Mouse (Mus musculus): ENCODE results near the gene Mios.

Mios gene

GRCm38 (mm10) chr6:8209047-8209865, at the start of gene Mios:
Mios (plus strand) TSS chr6:8209222.
- in situ Hi-C loops (cut with MboI; ENCODE audit: unreplicated experiment in 2 of 2), result loop anchor here in 1 of 2 experiments (5.0 kb wide), 1 partner anchor 288 kb away; no protein-coding TSS in a partner anchor

DNA sequence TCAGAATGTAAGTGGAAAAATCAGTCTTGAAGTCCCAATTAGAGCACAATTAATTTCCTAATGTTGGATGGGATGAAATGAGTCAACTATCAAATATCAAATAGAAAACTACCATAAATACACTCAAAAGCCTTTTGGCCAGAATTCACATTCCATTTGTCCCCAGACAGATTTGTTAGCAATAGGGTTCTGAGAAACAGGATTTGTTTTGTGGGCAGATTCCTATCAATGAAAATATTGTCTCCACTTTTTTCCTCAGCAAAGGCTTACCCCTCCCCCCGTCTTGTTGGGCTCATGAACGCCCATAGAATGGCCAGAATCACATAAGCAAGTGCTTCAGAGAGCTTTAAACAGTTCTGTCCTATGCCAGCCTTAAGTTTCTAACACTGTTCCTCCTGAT, 49.0 kb upstream of the Mios start:
- in situ Hi-C loops (cut with MboI; ENCODE audit: unreplicated experiment in 2 of 2), result no loop called here

- in situ Hi-C loops (cut with MboI; ENCODE audit: unreplicated experiment in 2 of 2), result no loop called here
These were observed 44.3 kb upstream of the Mios start for GRCm38 (mm10) chr6:8164741-8165140.

DNA sequence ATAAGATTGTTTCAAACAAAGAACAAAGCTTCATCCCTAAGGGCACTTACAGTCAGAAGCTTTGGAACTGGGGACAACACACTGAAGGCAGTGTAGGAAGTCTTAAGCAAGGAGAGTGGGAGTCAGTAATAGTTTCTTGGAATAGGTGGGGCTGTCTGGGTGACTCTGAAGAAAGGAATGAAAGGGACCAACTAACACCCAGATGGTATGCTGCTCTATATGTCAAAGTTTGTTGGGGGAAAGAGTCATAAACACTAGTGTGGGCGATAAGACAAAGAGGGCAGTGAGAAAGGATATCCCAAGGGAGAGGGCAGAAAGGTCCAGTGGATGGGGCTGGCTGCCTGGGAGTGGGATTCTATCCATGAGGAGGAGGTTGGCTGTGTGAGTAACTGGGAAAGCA, 36.9 kb upstream of the Mios start:
- in situ Hi-C loops (cut with MboI; ENCODE audit: unreplicated experiment in 2 of 2), result loop anchor here in 1 of 2 experiments (5.0 kb wide), 1 partner anchor 85 kb away; no protein-coding TSS in a partner anchor

DNA sequence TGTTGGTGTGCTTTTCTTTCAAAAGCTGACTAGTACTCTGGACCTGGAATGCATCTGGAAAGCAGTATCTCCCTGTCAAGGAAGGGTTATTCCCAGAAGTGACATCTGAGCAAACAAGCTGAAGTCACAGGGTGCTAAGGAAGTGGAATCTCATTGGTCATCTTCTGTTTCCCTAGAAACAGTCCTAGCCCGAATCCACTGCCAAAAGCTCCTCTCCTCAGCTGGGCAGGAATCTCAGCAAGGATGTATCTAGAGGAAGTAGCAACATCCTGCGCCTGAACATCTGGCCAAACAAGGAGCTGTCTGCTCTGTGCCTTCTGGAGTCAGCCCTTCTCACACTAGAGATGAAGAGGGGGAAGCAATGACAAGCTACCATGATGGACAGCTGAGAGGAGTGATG, 35.0 kb upstream of the Mios start:
- in situ Hi-C loops (cut with MboI; ENCODE audit: unreplicated experiment in 2 of 2), result loop anchor here in 1 of 2 experiments (5.0 kb wide), 1 partner anchor 87 kb away; no protein-coding TSS in a partner anchor

GRCm38 (mm10) chr6:8175346-8175745, 33.7 kb upstream of the Mios start:
- in situ Hi-C loops (cut with MboI; ENCODE audit: unreplicated experiment in 2 of 2), result loop anchor here in 1 of 2 experiments (25.0 kb wide), 1 partner anchor 1163 kb away; no protein-coding TSS in a partner anchor

- in situ Hi-C loops (cut with MboI; ENCODE audit: unreplicated experiment in 2 of 2), result loop anchor here in 1 of 2 experiments (25.0 kb wide), 1 partner anchor 1164 kb away; no protein-coding TSS in a partner anchor
These were observed 32.9 kb upstream of the Mios start for GRCm38 (mm10) chr6:8176116-8176515.

GRCm38 (mm10) chr6:8178397-8178941, 30.6 kb upstream of the Mios start:
- in situ Hi-C loops (cut with MboI; ENCODE audit: unreplicated experiment in 2 of 2), result loop anchor here in 1 of 2 experiments (25.0 kb wide), 1 partner anchor 1166 kb away; no protein-coding TSS in a partner anchor

GRCm38 (mm10) chr6:8188599-8189233, 20.3 kb upstream of the Mios start:
- in situ Hi-C loops (cut with MboI; ENCODE audit: unreplicated experiment in 2 of 2), result loop anchor here (10.0 to 25.0 kb wide), 3 partner anchors 204 to 1176 kb away; partner anchors contain the start of gene C1galt1 (in 1 of the 2)

DNA sequence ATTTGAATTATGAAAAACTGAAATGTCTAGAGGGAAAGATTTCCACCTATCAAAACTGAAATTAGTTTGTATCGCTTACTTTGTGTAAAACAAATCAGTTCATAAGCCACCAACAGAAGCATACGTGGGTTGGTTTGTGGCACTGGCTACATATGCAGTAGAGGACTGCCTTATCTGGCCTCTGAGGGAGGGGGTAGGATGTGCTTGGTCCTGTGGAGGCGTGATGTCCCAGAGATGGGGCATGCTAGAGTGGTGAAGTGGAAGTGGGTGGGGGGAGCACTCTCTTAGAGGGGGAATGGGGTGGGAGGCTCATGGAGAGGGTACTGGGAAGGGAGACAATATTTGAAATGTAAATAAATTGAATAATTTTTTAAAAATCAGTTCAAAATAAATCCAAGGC, 19.1 kb upstream of the Mios start:
- in situ Hi-C loops (cut with MboI; ENCODE audit: unreplicated experiment in 2 of 2), result loop anchor here (5.0 to 25.0 kb wide), 6 partner anchors 205 to 1178 kb away; partner anchors contain the start of gene C1galt1 (in 1 of the 2)

- in situ Hi-C loops (cut with MboI; ENCODE audit: unreplicated experiment in 2 of 2), result loop anchor here in 1 of 2 experiments (5.0 to 25.0 kb wide), 4 partner anchors 460 to 1180 kb away; no protein-coding TSS in a partner anchor
These were observed 16.5 kb upstream of the Mios start, which contains the start of gene Col28a1 for GRCm38 (mm10) chr6:8192517-8192916. Col28a1 (minus strand) TSS chr6:8192617.

DNA sequence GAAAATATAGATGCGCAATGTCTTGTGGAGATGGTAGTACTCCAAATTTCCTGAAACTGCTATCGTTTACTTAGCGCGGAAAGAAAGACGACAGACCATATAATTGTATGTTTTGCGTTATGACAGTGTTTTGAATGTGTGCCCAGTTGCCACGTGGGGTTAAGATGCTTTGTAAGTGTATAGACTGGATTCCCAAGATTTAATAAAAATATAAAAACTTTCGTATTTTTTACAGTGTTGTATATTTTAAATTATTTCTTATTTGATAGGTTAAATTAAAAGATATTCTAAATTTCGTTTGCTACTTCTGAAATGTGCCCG, 804 bp downstream of the Mios start:
- in situ Hi-C loops (cut with MboI; ENCODE audit: unreplicated experiment in 2 of 2), result loop anchor here in 1 of 2 experiments (5.0 kb wide), 3 partner anchors 47 to 527 kb away; partner anchors contain the start of genes Gm45062, Rpa3 and Umad1

DNA sequence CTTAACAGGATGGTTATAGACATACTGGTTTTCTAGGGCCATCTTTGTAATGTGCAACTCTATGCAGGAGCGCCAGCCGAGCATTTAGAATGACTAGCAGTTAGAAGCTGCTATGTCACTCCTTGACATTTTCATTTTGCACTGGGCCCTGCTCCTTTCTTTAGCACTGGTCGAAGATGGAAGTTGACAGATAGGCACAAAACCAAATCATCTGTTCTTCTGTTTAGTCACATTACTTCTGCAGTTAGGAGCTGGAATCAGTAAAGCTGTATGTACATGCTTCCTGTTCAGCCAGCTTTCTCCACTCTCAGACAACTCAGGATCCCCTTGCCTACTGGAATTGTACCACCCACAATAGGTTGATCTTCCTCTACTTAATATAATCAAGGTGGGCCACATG, 1.6 kb downstream of the Mios start:
- in situ Hi-C loops (cut with MboI; ENCODE audit: unreplicated experiment in 2 of 2), result loop anchor here in 1 of 2 experiments (5.0 kb wide), 2 partner anchors 47 to 527 kb away; partner anchors contain the start of genes Gm45062, Rpa3 and Umad1

GRCm38 (mm10) chr6:8227035-8227434, 18.0 kb downstream of the Mios start:
- in situ Hi-C loops (cut with MboI; ENCODE audit: unreplicated experiment in 2 of 2), result loop anchor here in 1 of 2 experiments (25.0 kb wide), 1 partner anchor 1215 kb away; no protein-coding TSS in a partner anchor

- in situ Hi-C loops (cut with MboI; ENCODE audit: unreplicated experiment in 2 of 2), result loop anchor here in 1 of 2 experiments (25.0 kb wide), 1 partner anchor 1216 kb away; no protein-coding TSS in a partner anchor
These were observed 19.6 kb downstream of the Mios start for GRCm38 (mm10) chr6:8228596-8228995.

DNA sequence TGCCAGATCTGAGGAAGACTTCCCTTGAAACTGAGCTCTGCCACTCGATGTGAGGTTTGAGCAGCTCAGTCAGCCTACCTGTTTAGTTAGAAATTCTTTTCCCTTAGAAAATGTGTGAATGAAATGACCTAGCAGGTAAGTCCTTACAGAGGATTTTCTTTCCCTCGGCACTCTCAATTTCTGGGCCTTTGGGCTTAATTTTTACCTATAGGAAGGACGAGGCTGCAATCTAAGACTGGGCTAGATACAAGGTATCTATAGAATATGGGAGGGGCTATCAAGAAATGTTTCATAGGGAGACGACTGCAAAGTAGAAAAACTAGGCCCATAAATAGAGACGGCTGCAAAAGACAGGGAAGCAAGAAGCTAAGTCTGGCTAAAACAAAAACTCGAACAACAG, 49.3 kb downstream of the Mios start:
- in situ Hi-C loops (cut with MboI; ENCODE audit: unreplicated experiment in 2 of 2), result loop anchor here in 1 of 2 experiments (5.0 kb wide), 2 partner anchors 46 to 191 kb away; no protein-coding TSS in a partner anchor

DNA sequence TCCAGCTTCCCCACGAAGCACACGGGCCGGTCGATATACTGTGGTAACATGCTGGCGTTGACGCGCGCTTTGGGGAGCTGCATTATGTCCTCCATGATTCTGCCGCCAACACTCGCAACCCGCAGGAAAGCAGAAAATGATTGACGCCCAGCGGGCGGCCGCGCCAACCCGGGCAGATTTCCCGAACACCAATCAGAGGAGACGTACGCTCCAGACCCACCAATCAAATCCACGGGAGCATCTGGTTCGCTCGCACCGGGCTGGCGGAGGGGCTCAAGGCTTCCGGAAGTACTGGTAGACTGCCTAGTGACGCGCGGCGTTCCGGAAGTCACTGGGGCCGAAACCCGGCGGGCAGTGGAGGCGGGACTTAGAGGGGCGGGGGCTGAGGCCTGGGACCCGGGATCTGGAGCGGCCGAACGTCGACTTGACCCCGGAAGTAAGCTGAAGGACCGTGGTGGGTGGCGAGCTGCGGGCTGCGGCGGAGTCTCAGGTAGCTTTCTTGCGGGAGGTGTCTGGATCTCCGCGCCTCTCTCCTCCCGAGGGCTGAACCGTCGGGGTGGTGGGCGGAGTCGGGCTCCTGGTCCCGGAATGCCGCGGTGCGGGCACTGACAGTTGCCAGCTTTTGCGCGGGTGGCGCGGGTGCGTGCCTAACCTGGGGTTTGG, 50.1 kb downstream of the Mios start, which contains the start of the genes Rpa3, Umad1 and Gm45062:
TSS of gene Rpa3 (minus strand) at position 170 of the 663 bp plus-strand sequence.
TSS of gene Umad1 (plus strand) at position 285 of the 663 bp plus-strand sequence.
TSS of gene Gm45062 (plus strand) at position 447 of the 663 bp plus-strand sequence.
- in situ Hi-C loops (cut with MboI; ENCODE audit: unreplicated experiment in 2 of 2), result loop anchor here in 1 of 2 experiments (5.0 kb wide), 2 partner anchors 47 to 192 kb away; no protein-coding TSS in a partner anchor

DNA sequence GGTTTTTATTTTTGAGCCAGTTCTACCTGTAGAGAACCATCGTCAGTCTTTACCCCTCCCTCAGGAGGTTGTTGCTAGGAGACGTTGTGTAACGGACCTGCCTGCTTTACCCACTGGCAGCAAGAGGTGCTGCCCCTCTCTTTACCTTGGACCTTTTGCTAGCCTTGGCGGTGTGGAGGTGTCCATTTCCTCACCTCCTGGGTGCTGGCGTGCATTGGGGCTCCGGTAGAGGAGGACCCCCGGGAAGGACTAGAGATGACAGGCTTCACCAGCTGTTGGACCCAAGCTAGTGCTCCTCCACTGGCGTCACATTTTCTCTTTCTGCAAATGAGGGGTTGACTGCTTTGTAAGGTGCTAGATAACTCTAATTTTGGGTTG, 50.6 kb downstream of the Mios start:
- in situ Hi-C loops (cut with MboI; ENCODE audit: unreplicated experiment in 2 of 2), result loop anchor here in 1 of 2 experiments (5.0 kb wide), 2 partner anchors 47 to 192 kb away; no protein-coding TSS in a partner anchor

DNA sequence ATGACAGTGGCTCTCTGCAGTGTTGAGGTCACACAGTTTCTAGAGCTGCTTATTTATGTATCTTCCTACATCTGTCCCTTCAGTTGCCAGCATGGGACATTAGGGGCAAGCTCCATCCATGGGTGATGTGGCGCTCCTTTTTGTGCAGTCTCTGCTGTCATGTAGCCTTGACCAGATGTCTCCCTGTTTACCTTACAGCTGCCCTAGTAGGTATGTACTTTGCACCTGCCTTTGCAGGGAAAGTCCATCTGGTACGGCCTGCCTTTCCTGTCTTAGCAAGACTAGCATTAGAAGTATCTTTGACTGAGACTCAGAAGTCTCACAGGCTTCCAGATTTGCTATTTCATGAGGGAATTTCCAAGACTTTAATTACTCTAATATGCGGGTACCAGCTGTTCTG, 62.0 kb downstream of the Mios start:
- in situ Hi-C loops (cut with MboI; ENCODE audit: unreplicated experiment in 2 of 2), result loop anchor here (5.0 to 10.0 kb wide), 5 partner anchors 206 to 564 kb away; no protein-coding TSS in a partner anchor
